Mouse (Mus musculus) erythroblast, adult 5-6 weeks (primary cell): ENCODE results near the gene Cyp11a1. TPM values are rescaled to one million over a fixed set of nuclear protein-coding genes. Genes with fewer than 3 reads are reported as not detected.

Experiments
- ATAC-seq: replicated peaks from 2 replicates; pipeline ENCODE4 v1.8.0; 2016; ENCODE audit warnings: moderate number of reproducible peaks, mild to moderate bottlenecking, moderate TSS enrichment, inconsistent platforms; ENCODE audit not compliant: poor library complexity, low FRiP score, severe bottlenecking
- total RNA-seq, 2 experiments: library from RNA; stranded (forward) in 1 of 2; stranded (reverse) in 1 of 2; fragments of 150-400 nt in 1 of 2; fragments of 200-764, 138-1000 nt in 1 of 2; gene quantifications; 2 replicates each; pipeline versions ENCODE4 v1.2.3 to v1.2.4; 2015 to 2017; ENCODE audit warnings: low replicate concordance in 2 of 2

Cyp11a1 gene
- total RNA-seq, 2 experiments from 2014 or later = 2.3 TPM

GRCm38 (mm10) chr9:57971413-57971812, 34.8 kb upstream of the Cyp11a1 start:
- ATAC-seq = no peak

GRCm38 (mm10) chr9:57972141-57972591, 34.0 kb upstream of the Cyp11a1 start:
- no peak for ATAC-seq

- no peak for ATAC-seq
Measured at GRCm38 (mm10) chr9:57972776-57973439, 33.3 kb upstream of the Cyp11a1 start.

GRCm38 (mm10) chr9:57973440-57974066, 32.7 kb upstream of the Cyp11a1 start:
- ATAC-seq = no peak

GRCm38 (mm10) chr9:57974221-57974620, 32.0 kb upstream of the Cyp11a1 start:
- no peak for ATAC-seq

GRCm38 (mm10) chr9:57975200-57975821, 30.9 kb upstream of the Cyp11a1 start:
- ATAC-seq = no peak

- ATAC-seq = no peak
Measured at GRCm38 (mm10) chr9:57978025-57978424, 28.2 kb upstream of the Cyp11a1 start.

- ATAC-seq = no peak
Measured at GRCm38 (mm10) chr9:57978858-57979257, 27.4 kb upstream of the Cyp11a1 start.

- no peak for ATAC-seq
Measured at GRCm38 (mm10) chr9:57980570-57980969, 25.6 kb upstream of the Cyp11a1 start.

- no peak for ATAC-seq
Measured at GRCm38 (mm10) chr9:57985304-57985703, 20.9 kb upstream of the Cyp11a1 start.

GRCm38 (mm10) chr9:57986293-57986692, 19.9 kb upstream of the Cyp11a1 start:
- no peak for ATAC-seq

GRCm38 (mm10) chr9:57988098-57988497, 18.1 kb upstream of the Cyp11a1 start:
- no peak for ATAC-seq

GRCm38 (mm10) chr9:57989309-57989708, 16.9 kb upstream of the Cyp11a1 start:
- no peak for ATAC-seq

- no peak for ATAC-seq
Measured at GRCm38 (mm10) chr9:57990438-57991110, 15.6 kb upstream of the Cyp11a1 start.

GRCm38 (mm10) chr9:57992060-57992459, 14.2 kb upstream of the Cyp11a1 start:
- ATAC-seq = no peak

- ATAC-seq = no peak
Measured at GRCm38 (mm10) chr9:57992781-57993591, 13.2 kb upstream of the Cyp11a1 start.

- no peak for ATAC-seq
Measured at GRCm38 (mm10) chr9:57995282-57995681, 10.9 kb upstream of the Cyp11a1 start.

- no peak for ATAC-seq
Measured at GRCm38 (mm10) chr9:57997511-57998031, 8.6 kb upstream of the Cyp11a1 start.

- ATAC-seq = peak; percentile 62; the same call in 1 of the 2 replicates
Measured at GRCm38 (mm10) chr9:57998032-57998659, 8.1 kb upstream of the Cyp11a1 start.
